Mouse (Mus musculus): ENCODE data around the gene Ccl6.

DNA sequence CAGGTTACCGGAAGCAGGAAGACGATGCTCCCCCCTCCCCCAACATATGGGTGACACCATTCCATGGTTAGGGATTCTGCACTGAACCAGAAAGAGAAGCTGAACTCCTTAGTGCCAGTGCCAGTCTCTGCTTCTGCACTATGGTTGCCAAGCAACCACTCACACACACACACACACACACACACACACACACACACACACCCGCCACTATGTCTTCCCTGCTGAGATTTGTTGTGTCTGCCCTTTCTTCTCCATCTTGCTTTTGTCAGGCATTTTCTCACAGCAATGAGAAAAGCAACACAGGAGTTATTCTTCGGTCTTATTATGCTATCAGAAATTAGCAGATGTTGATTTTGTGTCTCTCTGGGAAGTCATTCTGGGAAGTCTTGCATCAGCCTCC, 41.5 kb upstream of the Ccl6 start:
- TF ChIP-seq POLR2A (IDR thresholded peaks at IDR 0.05; ENCODE audit: extremely low read depth, insufficient read depth, low read length): no peak
- TF ChIP-seq CTCF (IDR thresholded peaks at IDR 0.05; ENCODE audit: extremely low read depth, insufficient read depth, low read length): no peak

Measured in cortical plate, adult 2 months (tissue).